Mouse (Mus musculus) hindbrain, embryonic 16.5 days (tissue): ENCODE results near the gene Spns2. TPM values are rescaled to one million over a fixed set of nuclear protein-coding genes. Genes with fewer than 3 reads are reported as not detected.

Source experiments
- ATAC-seq: fragments of 200-750 bp; cut with Nextera tagmentation; 2 replicates; pipeline ENCODE4 v1.8.0; 2017; ENCODE audit warnings: moderate TSS enrichment, moderate library complexity
- H3K27ac ChIP-seq: fragments of 300-500 bp; sonication (generic); 2 replicates; pipeline ENCODE4 v1.5.1; 2014; ENCODE audit warnings: low read depth, mild to moderate bottlenecking, control low read depth, low read length, moderate library complexity
- H3K27me3 ChIP-seq: fragments of 300-500 bp; sonication (generic); replicated peaks from 2 replicates; pipeline ENCODE4 v1.6.1; 2014; ENCODE audit warnings: low read length; ENCODE audit not compliant: control insufficient read depth, insufficient read depth
- H3K36me3 ChIP-seq: fragments of 300-500 bp; sonication (generic); 2 replicates; pipeline ENCODE4 v1.6.1; 2014; ENCODE audit warnings: mild to moderate bottlenecking, low read length, moderate library complexity, mixed read lengths; ENCODE audit not compliant: control insufficient read depth, insufficient read depth
- H3K4me1 ChIP-seq: fragments of 300-500 bp; sonication (generic); 2 replicates; pipeline ENCODE4 v1.6.1; 2014; ENCODE audit warnings: low read depth, low read length; ENCODE audit not compliant: control insufficient read depth, insufficient read depth
- H3K4me2 ChIP-seq: fragments of 300-500 bp; sonication (generic); 2 replicates; pipeline ENCODE4 v1.6.1; 2014; ENCODE audit warnings: mild to moderate bottlenecking, low read length, control low read depth, moderate library complexity
- H3K4me3 ChIP-seq: fragments of 300-500 bp; sonication (generic); 2 replicates; pipeline ENCODE4 v1.5.1; 2014; ENCODE audit warnings: mild to moderate bottlenecking, low read length, control low read depth, moderate library complexity
- H3K9ac ChIP-seq: fragments of 300-500 bp; sonication (generic); 2 replicates; pipeline ENCODE4 v1.6.1; 2014; ENCODE audit warnings: low read depth, mild to moderate bottlenecking, control low read depth, low read length, moderate library complexity
- H3K9me3 ChIP-seq: fragments of 300-500 bp; sonication (generic); 2 replicates; pipeline ENCODE4 v1.6.1; 2014; ENCODE audit warnings: mild to moderate bottlenecking, low read length, moderate library complexity; ENCODE audit not compliant: control insufficient read depth
- WGBS: fragments of 180-500 bp; shearing (Covaris S2); extraction: QIAGEN DNeasy Blood & Tissue Kit; methylation state at CpG from one replicate; pipeline ENCODE4 v1.1.7; 2014; 5-methylcytosine and 5-hydroxymethylcytosine counted together
- polyA plus RNA-seq: library from polyadenylated mRNA; unstranded; fragments of >200 nt; fragmentation: Nextera tagmentation; extraction: Ambion mirVana; gene quantifications from 2 replicates; pipeline ENCODE4 v1.2.1, GENCODE M21; 2015

The Spns2 gene
- polyA plus RNA-seq, 1 experiment from 2014 or later, result 6.0 TPM

- Histone ChIP-seq H3K4me3 (no peak overlapping the region), H3K9me3 (no peaks in the 10 kb centered on the region), H3K27me3 (no peaks in the 10 kb centered on the region), H3K36me3 (peaks cover 6% of the 10 kb centered on the region; the same call in 1 of the 2 replicates), H3K9ac (no peak overlapping the region), H3K4me2 (no peak overlapping the region), H3K4me1 (peaks cover 14% of the 10 kb centered on the region), H3K27ac (peak overlapping the region; percentile 5; the same call in 1 of the 2 replicates)
- ATAC-seq, result no peak
- WGBS, result 62% methylated on average over 6 of the region's 6 CpGs
Observed at GRCm38 (mm10) chr11:72471381-72471780, 18.3 kb downstream of the Spns2 start.

- no peak for ATAC-seq
- Histone ChIP-seq H3K27me3 (no peaks in the 10 kb centered on the region), H3K4me2 (no peak overlapping the region), H3K4me1 (peaks cover 17% of the 10 kb centered on the region), H3K36me3 (peaks cover 6% of the 10 kb centered on the region; the same call in 1 of the 2 replicates), H3K27ac (no peak overlapping the region; the same call in 1 of the 2 replicates), H3K9ac (no peak overlapping the region), H3K4me3 (no peak overlapping the region), H3K9me3 (no peaks in the 10 kb centered on the region)
- WGBS, result 76% methylated on average over 4 of the region's 4 CpGs
Observed at GRCm38 (mm10) chr11:72470004-72470403, 19.7 kb downstream of the Spns2 start.

- Histone ChIP-seq H3K27ac (peak overlapping the region; percentile 55), H3K4me2 (no peak overlapping the region), H3K9ac (no peak overlapping the region), H3K27me3 (no peaks in the 10 kb centered on the region), H3K9me3 (no peaks in the 10 kb centered on the region), H3K4me1 (peaks cover 17% of the 10 kb centered on the region), H3K36me3 (peaks cover 6% of the 10 kb centered on the region; the same call in 1 of the 2 replicates), H3K4me3 (no peak overlapping the region)
- 32% methylated on average over 5 of the region's 5 CpGs for WGBS
- ATAC-seq, result peak; percentile 38
Observed at GRCm38 (mm10) chr11:72469217-72469616, 20.5 kb downstream of the Spns2 start.

GRCm38 (mm10) chr11:72468525-72468924, 21.2 kb downstream of the Spns2 start:
- peaks cover 17% of the 10 kb centered on the region for H3K4me1 ChIP-seq
- H3K9me3 ChIP-seq, result no peaks in the 10 kb centered on the region
- ATAC-seq, result no peak
- H3K27me3 ChIP-seq, result no peaks in the 10 kb centered on the region
- H3K9ac ChIP-seq, result no peak overlapping the region
- H3K36me3 ChIP-seq, result peaks cover 5% of the 10 kb centered on the region; the same call in 1 of the 2 replicates
- H3K4me2 ChIP-seq, result no peak overlapping the region
- no peak overlapping the region for H3K4me3 ChIP-seq
- peak overlapping the region; percentile 55; the same call in 1 of the 2 replicates for H3K27ac ChIP-seq
- WGBS, result 67% methylated on average over 5 of the region's 5 CpGs

GRCm38 (mm10) chr11:72466694-72467507, 22.8 kb downstream of the Spns2 start:
- Histone ChIP-seq H3K9ac (no peak overlapping the region), H3K36me3 (peaks cover 5% of the 10 kb centered on the region; the same call in 1 of the 2 replicates)
- 66% methylated on average over 11 of the region's 11 CpGs for WGBS

GRCm38 (mm10) chr11:72465978-72466693, 23.6 kb downstream of the Spns2 start:
- WGBS, result 60% methylated on average over 11 of the region's 11 CpGs
- 0 out of 2 replicates have a peak overlapping the region, but pooled peaks have one; percentile 35 for H3K27ac ChIP-seq
- H3K9ac ChIP-seq, result no peak overlapping the region; the same call in 1 of the 2 replicates
- no peaks in the 10 kb centered on the region for H3K27me3 ChIP-seq
- no peak overlapping the region for H3K4me3 ChIP-seq
- no peaks in the 10 kb centered on the region for H3K9me3 ChIP-seq
- ATAC-seq, result no peak
- H3K36me3 ChIP-seq, result peaks cover 5% of the 10 kb centered on the region; the same call in 1 of the 2 replicates
- no peak overlapping the region for H3K4me2 ChIP-seq
- peaks cover 17% of the 10 kb centered on the region for H3K4me1 ChIP-seq

More at GRCm38 (mm10) chr11:72466694-72467507, 22.8 kb downstream of the Spns2 start:
- H3K4me3 ChIP-seq, result no peak overlapping the region
- H3K27ac ChIP-seq, result no peak overlapping the region; the same call in 1 of the 2 replicates
- no peaks in the 10 kb centered on the region for H3K9me3 ChIP-seq
- H3K27me3 ChIP-seq, result no peaks in the 10 kb centered on the region
- ATAC-seq, result no peak
- no peak overlapping the region for H3K4me2 ChIP-seq
- H3K4me1 ChIP-seq, result peaks cover 17% of the 10 kb centered on the region

GRCm38 (mm10) chr11:72464821-72465220, 24.9 kb downstream of the Spns2 start:
- Histone ChIP-seq H3K9me3 (no peaks in the 10 kb centered on the region), H3K36me3 (0 out of 2 replicates have a peak, but pooled peaks cover 9% of the 10 kb centered on the region), H3K27ac (no peak overlapping the region), H3K4me2 (no peak overlapping the region), H3K4me1 (peaks cover 17% of the 10 kb centered on the region), H3K4me3 (no peak overlapping the region), H3K27me3 (no peaks in the 10 kb centered on the region), H3K9ac (no peak overlapping the region)
- no peak for ATAC-seq
- WGBS, result 46% methylated on average over 3 of the region's 3 CpGs

GRCm38 (mm10) chr11:72461500-72461981, 28.2 kb downstream of the Spns2 start:
- H3K9ac ChIP-seq, result no peak overlapping the region
- H3K4me3 ChIP-seq, result no peak overlapping the region
- H3K36me3 ChIP-seq, result peaks cover 13% of the 10 kb centered on the region; the same call in 1 of the 2 replicates
- WGBS, result 35% methylated on average over 5 of the region's 5 CpGs
- H3K27me3 ChIP-seq, result no peaks in the 10 kb centered on the region
- no peak for ATAC-seq
- no peaks in the 10 kb centered on the region for H3K9me3 ChIP-seq
- H3K27ac ChIP-seq, result no peak overlapping the region
- H3K4me2 ChIP-seq, result no peak overlapping the region
- H3K4me1 ChIP-seq, result peaks cover 3% of the 10 kb centered on the region; the same call in 1 of the 2 replicates
